Mouse (Mus musculus) spleen, adult 2 months (tissue): ENCODE measurements around the gene Akap17b. TPM values are rescaled to one million over a fixed set of nuclear protein-coding genes. Genes with fewer than 3 reads are reported as not detected.

Experiments used
- DNase-seq, 2 experiments: peaks; one replicate each; pipeline versions ENCODE4 v3.0.0 to v3.0.0-alpha.2; 2012 to 2021; ENCODE audit warnings: low spot score in 2 of 2, low read depth in 1 of 2
- H3K27ac ChIP-seq: fragments of 200-500 bp; 2 replicates; pipeline ENCODE4 v1.5.1; 2012; ENCODE audit warnings: low read length, inconsistent platforms; ENCODE audit not compliant: insufficient read depth
- H3K27me3 ChIP-seq: fragments of 200-500 bp; 2 replicates; pipeline ENCODE4 v1.6.1; 2012; ENCODE audit warnings: mild to moderate bottlenecking, moderate library complexity, low read length, inconsistent platforms; ENCODE audit not compliant: control insufficient read depth, insufficient read depth
- H3K36me3 ChIP-seq: fragments of 200-500 bp; 2 replicates; pipeline ENCODE4 v1.6.1; 2012; ENCODE audit warnings: mild to moderate bottlenecking, low read length, inconsistent platforms; ENCODE audit not compliant: control insufficient read depth, insufficient read depth
- H3K4me1 ChIP-seq: fragments of 200-500 bp; 2 replicates; pipeline ENCODE4 v1.6.1; 2011; ENCODE audit warnings: inconsistent platforms; ENCODE audit not compliant: control insufficient read depth, insufficient read depth, insufficient read length
- H3K4me3 ChIP-seq: fragments of 200-500 bp; 2 replicates; pipeline ENCODE4 v1.5.1; 2011; ENCODE audit warnings: mild to moderate bottlenecking, inconsistent platforms; ENCODE audit not compliant: insufficient read depth, insufficient read length; ENCODE audit errors: extremely low read depth
- CTCF ChIP-seq: fragments of 200-500 bp; IDR thresholded peaks from 2 replicates; pipeline ENCODE4 v1.5.1; 2011; ENCODE audit warnings: mild to moderate bottlenecking, inconsistent platforms; ENCODE audit not compliant: insufficient read depth, insufficient read length, insufficient replicate concordance; ENCODE audit errors: extremely low read depth
- POLR2A ChIP-seq: fragments of 200-500 bp; IDR thresholded peaks from 2 replicates; pipeline ENCODE4 v1.6.1; 2011; ENCODE audit warnings: low read depth, low read length, inconsistent platforms
- WGBS: fragments of 180-500 bp; shearing (Covaris S2); methylation state at CpG from one replicate; pipeline ENCODE4 v1.1.7; 2018; 5-methylcytosine and 5-hydroxymethylcytosine counted together
- polyA plus RNA-seq: library from polyadenylated mRNA; depleted of rRNA; stranded (reverse); fragments of >200 nt; gene quantifications from 2 replicates; pipeline ENCODE4 v1.2.3, GENCODE M21; 2012

Gene Akap17b
- polyA plus RNA-seq, 1 experiment = 0.36 TPM

DNA sequence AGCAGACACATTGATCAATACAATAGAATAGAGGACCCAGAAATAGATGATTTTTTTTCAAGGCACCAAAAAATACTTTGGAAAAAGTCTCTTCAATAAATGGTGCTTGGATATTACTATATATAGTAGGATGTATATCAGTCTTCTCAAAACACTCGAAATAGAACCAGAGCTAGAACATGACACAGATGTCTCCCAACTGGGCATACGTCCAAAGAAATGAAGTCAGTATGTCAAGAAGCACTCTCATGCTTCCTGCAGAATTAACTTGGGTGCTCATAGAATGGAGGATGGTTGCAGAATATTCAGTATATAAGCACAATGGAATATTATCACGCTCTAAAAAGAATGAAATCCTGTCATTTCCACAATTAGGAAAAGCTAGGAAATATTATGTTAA, 17.1 kb downstream of the Akap17b start:
- H3K4me3 ChIP-seq = no peak overlapping the region
- H3K36me3 ChIP-seq = no peaks in the 10 kb centered on the region
- H3K27ac ChIP-seq = no peak overlapping the region
- H3K27me3 ChIP-seq = no peaks in the 10 kb centered on the region
- TF ChIP-seq CTCF = no peak
- TF ChIP-seq POLR2A = no peak
- DNase-seq = no peak
- 68% methylated on average over 3 of the region's 3 CpGs for WGBS
- H3K4me1 ChIP-seq = no peaks in the 10 kb centered on the region

DNA sequence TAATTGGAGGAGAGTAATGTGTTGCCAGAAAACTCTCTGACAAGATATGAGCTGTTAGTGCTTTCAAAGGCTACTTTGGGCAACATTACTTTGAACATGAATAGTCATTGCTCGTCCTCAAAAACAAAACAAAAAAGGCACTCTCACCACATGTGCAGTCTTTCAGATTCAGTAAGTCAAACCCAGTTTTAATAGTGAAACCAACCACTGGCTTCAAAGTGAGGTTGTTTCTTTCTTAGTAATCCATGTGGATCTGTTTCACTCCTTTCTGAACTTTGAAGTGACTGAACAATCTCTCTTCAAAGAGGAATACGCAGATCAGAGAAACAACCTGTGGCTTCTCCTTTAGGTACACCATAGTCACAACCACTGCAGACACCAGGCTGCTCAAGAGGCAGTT, 36.1 kb downstream of the Akap17b start:
- Histone ChIP-seq H3K27me3 (no peaks in the 10 kb centered on the region), H3K4me1 (no peaks in the 10 kb centered on the region), H3K4me3 (no peak overlapping the region), H3K36me3 (no peaks in the 10 kb centered on the region; the same call in 1 of the 2 replicates), H3K27ac (no peak overlapping the region)
- no peak for DNase-seq
- TF ChIP-seq POLR2A (no peak), CTCF (no peak)
- 79% methylated on average over 2 of the region's 2 CpGs for WGBS

DNA sequence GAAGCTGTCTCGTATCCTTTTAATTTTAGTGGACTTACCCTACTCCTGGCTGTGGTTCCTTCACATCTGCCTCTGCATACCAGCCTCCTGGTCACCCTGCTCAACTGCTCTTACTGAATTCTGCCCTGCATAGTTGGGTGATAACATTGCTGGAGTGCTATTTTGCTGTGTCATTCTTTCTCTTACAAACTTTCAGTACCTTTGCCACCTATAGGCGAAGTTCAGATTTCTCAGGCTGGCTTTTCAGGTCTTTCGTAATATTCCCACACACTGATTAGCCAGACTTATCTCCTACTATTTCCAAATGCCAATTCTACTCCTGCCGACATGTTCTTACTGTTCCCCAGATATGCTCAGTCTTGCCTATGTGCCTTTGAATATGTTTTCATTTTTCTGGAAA, 41.2 kb downstream of the Akap17b start:
- no peak for TF ChIP-seq CTCF
- no peak for TF ChIP-seq POLR2A
- Histone ChIP-seq H3K36me3 (0 out of 2 replicates have a peak, but pooled peaks cover 1% of the 10 kb centered on the region), H3K27ac (no peak overlapping the region), H3K27me3 (no peaks in the 10 kb centered on the region), H3K4me1 (peaks cover 1% of the 10 kb centered on the region; the same call in 1 of the 2 replicates), H3K4me3 (no peak overlapping the region)
- DNase-seq = no peak
- WGBS = 89% methylated on average over 4 of the region's 4 CpGs

DNA sequence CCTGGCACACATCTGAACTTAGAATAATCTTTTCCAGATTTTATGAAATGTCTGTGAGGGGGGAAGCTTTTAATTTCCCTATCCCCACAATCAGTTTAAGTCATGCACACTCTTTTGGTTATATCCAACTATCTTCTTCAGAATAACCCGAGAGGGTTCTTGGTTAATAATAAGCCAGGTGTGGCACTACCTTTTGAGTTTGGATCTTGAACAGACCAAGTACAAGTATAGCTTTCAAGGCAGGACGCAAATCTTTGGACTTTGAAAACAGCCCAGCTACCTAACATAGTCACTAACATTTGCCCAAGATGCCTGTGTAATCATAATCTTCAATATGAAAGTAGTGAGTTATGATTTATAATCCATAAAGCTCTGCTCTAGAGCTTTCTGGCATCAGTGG, 42.3 kb downstream of the Akap17b start:
- no peak for TF ChIP-seq POLR2A
- no peak for TF ChIP-seq CTCF
- Histone ChIP-seq H3K27ac (no peak overlapping the region), H3K27me3 (no peaks in the 10 kb centered on the region), H3K4me3 (no peak overlapping the region), H3K36me3 (0 out of 2 replicates have a peak, but pooled peaks cover 1% of the 10 kb centered on the region), H3K4me1 (peaks cover 3% of the 10 kb centered on the region; the same call in 1 of the 2 replicates)
- DNase-seq = no peak
- 90% methylated on average over 2 of the region's 2 CpGs for WGBS

DNA sequence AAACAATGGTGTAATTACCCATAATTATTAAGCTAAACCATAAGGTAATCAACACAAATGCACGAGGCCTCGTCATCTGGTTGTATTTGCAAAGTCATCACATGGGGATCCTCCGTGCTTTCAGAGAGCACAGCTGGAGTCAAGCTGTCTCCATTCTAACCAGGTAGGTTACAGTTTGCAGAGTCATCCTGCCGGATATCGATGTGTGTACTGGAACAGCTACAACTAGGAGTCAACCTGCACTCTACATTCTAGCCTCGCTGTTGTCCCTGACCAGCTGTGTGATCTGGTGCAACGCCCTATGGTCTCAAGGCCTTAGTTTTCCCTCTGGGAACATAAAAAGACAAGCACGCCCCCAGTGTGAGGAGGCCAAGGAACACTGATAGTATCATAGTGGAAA, 45.1 kb downstream of the Akap17b start:
- 0 out of 2 replicates have a peak, but pooled peaks cover 1% of the 10 kb centered on the region for H3K36me3 ChIP-seq
- no peak for DNase-seq
- 83% methylated on average over 8 of the region's 8 CpGs for WGBS
- peaks cover 3% of the 10 kb centered on the region; the same call in 1 of the 2 replicates for H3K4me1 ChIP-seq
- H3K27ac ChIP-seq = no peak overlapping the region
- no peaks in the 10 kb centered on the region for H3K27me3 ChIP-seq
- no peak overlapping the region for H3K4me3 ChIP-seq
- TF ChIP-seq CTCF = no peak
- no peak for TF ChIP-seq POLR2A

DNA sequence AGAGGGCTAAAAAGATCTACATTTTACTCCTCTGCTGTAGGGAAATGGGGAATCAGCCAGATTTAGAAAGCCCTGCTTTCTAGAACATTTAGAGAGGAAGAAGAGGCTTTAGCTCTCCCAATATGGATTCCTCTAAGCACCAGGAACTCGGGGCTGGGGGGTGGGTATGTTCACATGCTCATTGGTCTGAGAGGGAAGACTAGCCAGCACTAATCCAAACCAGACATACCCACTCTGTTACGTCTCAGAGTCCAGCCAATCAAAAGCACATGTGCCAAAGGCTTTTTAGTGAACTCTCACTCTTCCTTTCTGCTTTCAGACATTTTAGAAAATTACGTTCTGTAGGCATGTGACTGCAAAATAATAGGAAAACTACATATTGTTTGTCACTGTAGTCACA, 45.5 kb downstream of the Akap17b start:
- no peak overlapping the region for H3K4me3 ChIP-seq

DNA sequence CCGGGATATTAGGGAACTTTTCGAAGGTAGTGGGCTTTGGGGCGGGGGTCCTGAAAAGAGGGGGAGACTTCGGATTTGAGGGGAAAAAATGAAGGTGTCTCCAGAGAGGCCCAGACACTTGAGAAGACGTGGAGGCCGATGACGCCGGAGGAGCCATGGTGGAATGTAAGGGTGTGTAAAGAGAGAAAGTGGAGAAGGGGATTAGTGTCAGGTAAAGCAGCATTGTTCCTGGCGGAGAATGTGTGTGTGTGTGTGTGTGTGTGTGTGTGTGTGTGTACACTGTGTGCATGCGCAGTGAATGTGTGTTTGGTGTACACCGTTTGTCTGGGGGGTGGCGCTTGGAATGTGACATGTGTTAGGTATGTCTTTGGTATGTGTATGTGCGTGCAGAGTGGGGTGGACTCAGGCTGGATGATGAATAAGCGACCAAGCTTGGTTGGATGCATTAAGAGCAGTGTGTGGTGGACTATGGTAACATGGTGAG, 46.3 kb downstream of the Akap17b start:
- Histone ChIP-seq H3K27ac (no peak overlapping the region), H3K4me1 (peaks cover 3% of the 10 kb centered on the region; the same call in 1 of the 2 replicates), H3K36me3 (0 out of 2 replicates have a peak, but pooled peaks cover under 1% of the 10 kb centered on the region), H3K4me3 (peak overlapping the region; percentile 89), H3K27me3 (no peaks in the 10 kb centered on the region)
- 35% methylated on average over 14 of the region's 14 CpGs for WGBS
- TF ChIP-seq POLR2A (no peak), CTCF (no peak)
- no peak for DNase-seq

More for the DNA sequence above, 45.5 kb downstream of the Akap17b start:
- no peak for TF ChIP-seq POLR2A
- TF ChIP-seq CTCF = no peak
- no peak overlapping the region for H3K27ac ChIP-seq
- DNase-seq = no peak
- H3K4me1 ChIP-seq = peaks cover 3% of the 10 kb centered on the region; the same call in 1 of the 2 replicates
- no peaks in the 10 kb centered on the region for H3K27me3 ChIP-seq
- WGBS = 63% methylated on average over 3 of the region's 3 CpGs
- H3K36me3 ChIP-seq = 0 out of 2 replicates have a peak, but pooled peaks cover 1% of the 10 kb centered on the region
